Mouse (Mus musculus): ENCODE data around the gene Pltp. TPM values are rescaled to one million over a fixed set of nuclear protein-coding genes. Genes with fewer than 3 reads are reported as not detected.

Gene Pltp
- total and polyA plus RNA-seq, 2 experiments from 2014 or later: 43.4 to 80.7 TPM

DNA sequence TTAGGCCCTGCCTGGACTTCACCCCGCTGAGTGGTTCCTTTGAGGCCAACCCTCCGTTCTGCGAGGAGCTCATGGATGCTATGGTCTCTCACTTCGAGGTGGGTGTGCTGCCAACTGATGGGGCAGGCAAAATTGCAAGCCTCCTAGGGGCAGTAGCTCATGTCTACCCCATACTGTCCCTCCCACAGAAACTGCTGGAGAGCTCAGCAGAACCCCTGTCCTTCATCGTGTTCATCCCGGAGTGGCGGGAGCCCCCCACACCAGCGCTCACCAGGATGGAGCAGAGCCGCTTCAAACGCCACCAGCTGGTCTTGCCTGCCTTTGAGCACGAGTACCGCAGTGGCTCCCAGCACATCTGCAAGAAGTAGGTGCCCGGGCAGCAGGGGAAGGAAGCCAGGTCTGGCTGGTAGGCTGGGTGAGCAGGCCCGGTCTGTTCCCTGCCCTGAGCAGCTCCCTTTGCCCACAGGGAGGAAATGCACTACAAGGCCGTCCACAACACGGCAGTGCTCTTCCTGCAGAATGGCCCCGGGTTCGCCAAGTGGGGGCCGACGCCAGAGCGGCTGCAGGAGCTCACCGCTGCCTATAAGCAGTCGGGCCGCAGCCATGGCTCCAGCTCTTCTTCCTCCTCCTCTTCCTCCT lies 33.0 kb upstream of the Pltp start:
- TF ChIP-seq CTCF (IDR thresholded peaks at IDR 0.05; ENCODE audit: low read depth): no peak
- Histone ChIP-seq H3K9ac (no peak overlapping the region), H3K27me3 (ENCODE audit: insufficient read depth, low read length) (no peaks in the 10 kb centered on the region), H3K4me1 (ENCODE audit: insufficient read depth) (no peaks in the 10 kb centered on the region), H3K27ac (ENCODE audit: low read depth, low read length) (no peak overlapping the region), H3K4me3 (ENCODE audit: low read depth, low read length) (no peak overlapping the region), H3K4me2 (ENCODE audit: low read depth) (no peak overlapping the region), H3K36me3 (ENCODE audit: insufficient read depth) (peaks cover 100% of the 10 kb centered on the region), H3K9me3 (ENCODE audit: low read length) (no peaks in the 10 kb centered on the region)
- no peak for ATAC-seq
- no peak for DNase-seq
- 88% methylated on average over 24 of the region's 24 CpGs for WGBS

DNA sequence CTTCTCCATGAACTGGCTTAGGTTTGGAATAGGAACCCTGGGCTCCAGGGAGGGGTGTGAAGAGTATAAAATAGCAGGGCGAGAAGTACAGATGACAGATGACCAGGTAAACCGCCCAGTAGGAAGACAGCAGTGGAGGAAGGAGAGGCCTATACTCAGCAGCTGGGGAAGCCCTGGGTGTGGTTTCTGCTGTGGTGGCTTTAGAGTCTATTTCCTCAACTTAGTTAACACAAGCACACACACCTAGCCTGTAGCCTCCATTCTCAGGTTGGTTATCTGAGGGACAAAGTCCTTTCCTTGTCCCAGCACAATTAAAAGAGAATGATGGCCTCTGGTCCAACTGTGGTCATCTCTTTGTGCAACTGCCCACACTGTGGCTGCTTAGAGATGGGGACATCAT lies 32.4 kb upstream of the Pltp start:
- no peak overlapping the region for H3K9ac ChIP-seq
- H3K9me3 ChIP-seq (ENCODE audit: low read length): no peaks in the 10 kb centered on the region
- ATAC-seq: no peak
- no peak for DNase-seq
- H3K27me3 ChIP-seq (ENCODE audit: insufficient read depth, low read length): no peaks in the 10 kb centered on the region
- H3K4me1 ChIP-seq (ENCODE audit: insufficient read depth): no peaks in the 10 kb centered on the region
- 93% methylated on average over 2 of the region's 2 CpGs for WGBS
- H3K4me2 ChIP-seq (ENCODE audit: low read depth): no peak overlapping the region
- no peak overlapping the region for H3K27ac ChIP-seq (ENCODE audit: low read depth, low read length)
- no peak overlapping the region for H3K4me3 ChIP-seq (ENCODE audit: low read depth, low read length)
- no peak for TF ChIP-seq CTCF (IDR thresholded peaks at IDR 0.05; ENCODE audit: low read depth)
- H3K36me3 ChIP-seq (ENCODE audit: insufficient read depth): peaks cover 100% of the 10 kb centered on the region

- H3K4me2 ChIP-seq (ENCODE audit: low read depth): no peak overlapping the region
- H3K9ac ChIP-seq: no peak overlapping the region
- ATAC-seq (no peak), DNase-seq (no peak)
- H3K4me3 ChIP-seq (ENCODE audit: low read depth, low read length): no peak overlapping the region
- no peaks in the 10 kb centered on the region for H3K4me1 ChIP-seq (ENCODE audit: insufficient read depth)
- H3K36me3 ChIP-seq (ENCODE audit: insufficient read depth): peaks cover 98% of the 10 kb centered on the region
- no peaks in the 10 kb centered on the region for H3K27me3 ChIP-seq (ENCODE audit: insufficient read depth, low read length)
- 85% methylated on average over 12 of the region's 12 CpGs for WGBS
- H3K27ac ChIP-seq (ENCODE audit: low read depth, low read length): no peak overlapping the region
- no peaks in the 10 kb centered on the region for H3K9me3 ChIP-seq (ENCODE audit: low read length)
- TF ChIP-seq CTCF (IDR thresholded peaks at IDR 0.05; ENCODE audit: low read depth): no peak
These were observed 31.5 kb upstream of the Pltp start for GRCm38 (mm10) chr2:164888996-164889395.

DNA sequence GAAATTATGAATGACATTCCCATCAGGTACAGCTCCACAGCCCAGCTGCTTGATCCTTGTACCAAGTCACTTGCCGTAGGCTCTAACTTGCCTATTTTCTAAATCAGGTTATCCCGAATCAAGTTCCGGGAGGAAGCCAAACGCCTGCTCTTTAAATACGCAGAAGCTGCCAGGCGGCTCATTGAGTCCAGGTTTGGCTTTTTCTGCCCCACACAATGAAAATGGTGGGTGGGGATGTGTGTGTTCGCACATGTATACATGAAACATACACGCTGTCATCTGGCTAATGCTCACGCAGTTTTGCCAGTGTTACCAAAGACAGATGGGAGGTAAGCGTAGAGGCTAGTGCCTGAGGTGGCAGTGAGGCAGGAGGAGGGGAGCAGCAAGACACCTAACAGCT lies 29.1 kb upstream of the Pltp start:
- 90% methylated on average over 10 of the region's 10 CpGs for WGBS
- H3K27ac ChIP-seq (ENCODE audit: low read depth, low read length): no peak overlapping the region
- H3K4me1 ChIP-seq (ENCODE audit: insufficient read depth): no peaks in the 10 kb centered on the region
- no peak overlapping the region for H3K9ac ChIP-seq
- no peaks in the 10 kb centered on the region for H3K9me3 ChIP-seq (ENCODE audit: low read length)
- H3K36me3 ChIP-seq (ENCODE audit: insufficient read depth): peaks cover 88% of the 10 kb centered on the region
- no peak for DNase-seq
- no peak for TF ChIP-seq CTCF (IDR thresholded peaks at IDR 0.05; ENCODE audit: low read depth)
- no peaks in the 10 kb centered on the region for H3K27me3 ChIP-seq (ENCODE audit: insufficient read depth, low read length)
- no peak for ATAC-seq
- no peak overlapping the region for H3K4me3 ChIP-seq (ENCODE audit: low read depth, low read length)
- H3K4me2 ChIP-seq (ENCODE audit: low read depth): no peak overlapping the region

DNA sequence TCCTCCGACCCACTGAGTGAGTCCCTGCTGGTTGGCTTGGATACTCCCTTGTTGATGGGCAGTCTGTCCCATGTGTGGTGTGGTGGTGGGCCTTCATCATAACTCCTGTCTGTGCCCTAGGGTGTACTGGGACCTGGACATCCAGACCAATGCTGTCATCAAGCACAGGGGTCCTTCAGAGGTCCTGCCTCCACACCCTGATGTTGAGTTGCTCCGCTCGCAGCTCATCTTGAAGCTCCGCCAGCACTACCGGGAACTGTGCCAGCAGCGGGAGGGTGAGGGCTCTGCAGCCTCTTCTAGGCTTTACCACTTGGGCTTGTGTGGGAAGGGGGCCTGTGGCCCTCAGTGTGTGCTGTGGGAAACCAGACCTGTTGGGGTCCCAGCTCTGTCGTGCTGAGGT lies 28.3 kb upstream of the Pltp start:
- Histone ChIP-seq H3K27me3 (ENCODE audit: insufficient read depth, low read length) (no peaks in the 10 kb centered on the region), H3K4me2 (ENCODE audit: low read depth) (no peak overlapping the region), H3K9me3 (ENCODE audit: low read length) (no peaks in the 10 kb centered on the region), H3K4me1 (ENCODE audit: insufficient read depth) (peaks cover 1% of the 10 kb centered on the region), H3K9ac (no peak overlapping the region), H3K27ac (ENCODE audit: low read depth, low read length) (0 out of 2 replicates have a peak overlapping the region, but pooled peaks have one; percentile 10), H3K36me3 (ENCODE audit: insufficient read depth) (peaks cover 79% of the 10 kb centered on the region), H3K4me3 (ENCODE audit: low read depth, low read length) (no peak overlapping the region)
- WGBS: 31% methylated on average over 7 of the region's 7 CpGs
- peak; percentile 38 for ATAC-seq
- TF ChIP-seq CTCF (IDR thresholded peaks at IDR 0.05; ENCODE audit: low read depth): no peak
- peak; percentile 72 for DNase-seq

DNA sequence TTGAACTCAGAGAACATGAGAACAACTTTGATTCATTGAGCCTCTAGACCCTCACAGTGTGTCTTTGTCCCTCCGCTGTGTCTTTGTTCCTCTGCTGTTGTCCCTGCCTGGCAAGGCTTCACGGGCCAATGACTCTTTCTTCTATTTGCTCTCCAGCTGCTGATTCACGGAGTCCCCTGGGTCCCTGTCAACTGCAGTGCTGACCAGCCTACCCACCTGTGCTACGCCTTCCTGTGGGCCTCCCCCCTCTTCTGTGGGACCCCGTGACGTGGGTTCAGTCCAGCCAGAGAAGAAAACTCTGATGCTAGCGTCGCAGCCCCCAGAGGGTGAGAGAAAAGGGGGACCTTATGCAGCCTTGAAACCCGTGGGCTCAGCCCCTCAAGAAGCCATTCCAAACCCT lies 25.1 kb upstream of the Pltp start:
- 43% methylated on average over 9 of the region's 9 CpGs for WGBS

GRCm38 (mm10) chr2:164879568-164880277 lies 22.2 kb upstream of the Pltp start:
- ATAC-seq (peak; percentile 94), DNase-seq (peak; percentile 99)
- Histone ChIP-seq H3K36me3 (ENCODE audit: insufficient read depth) (peaks cover 19% of the 10 kb centered on the region), H3K4me1 (ENCODE audit: insufficient read depth) (peaks cover 15% of the 10 kb centered on the region), H3K4me2 (ENCODE audit: low read depth) (peak overlapping the region; percentile 94), H3K9ac (peak overlapping the region; percentile 100), H3K27me3 (ENCODE audit: insufficient read depth, low read length) (no peaks in the 10 kb centered on the region), H3K4me3 (ENCODE audit: low read depth, low read length) (peak overlapping the region; percentile 94), H3K9me3 (ENCODE audit: low read length) (no peaks in the 10 kb centered on the region), H3K27ac (ENCODE audit: low read depth, low read length) (peak overlapping the region; percentile 100)
- TF ChIP-seq CTCF (IDR thresholded peaks at IDR 0.05; ENCODE audit: low read depth): no peak
- WGBS: 3% methylated on average over 64 of the region's 72 CpGs

More for the DNA sequence above, 25.1 kb upstream of the Pltp start:
- H3K4me2 ChIP-seq (ENCODE audit: low read depth): no peak overlapping the region
- no peak for ATAC-seq
- no peak overlapping the region for H3K27ac ChIP-seq (ENCODE audit: low read depth, low read length)
- H3K27me3 ChIP-seq (ENCODE audit: insufficient read depth, low read length): no peaks in the 10 kb centered on the region
- TF ChIP-seq CTCF (IDR thresholded peaks at IDR 0.05; ENCODE audit: low read depth): no peak
- no peak for DNase-seq
- H3K9ac ChIP-seq: no peak overlapping the region
- H3K4me1 ChIP-seq (ENCODE audit: insufficient read depth): peaks cover 15% of the 10 kb centered on the region
- H3K4me3 ChIP-seq (ENCODE audit: low read depth, low read length): no peak overlapping the region
- peaks cover 48% of the 10 kb centered on the region for H3K36me3 ChIP-seq (ENCODE audit: insufficient read depth)
- H3K9me3 ChIP-seq (ENCODE audit: low read length): no peaks in the 10 kb centered on the region

All from forebrain, postnatal 0 days (tissue).